Mouse (Mus musculus) ES-E14 (cell line): ENCODE results near the gene Pspn. TPM values are rescaled to one million over a fixed set of nuclear protein-coding genes. Genes with fewer than 3 reads are reported as not detected.
A peak's percentile ranks its signal among the peaks of the same experiment; 100 is the strongest.

Experiments used
- DNase-seq: peaks from one replicate; pipeline ENCODE4 v3.0.0-alpha.2; 2013; ENCODE audit warnings: low read depth, low spot score
- H3K27ac ChIP-seq: 2 replicates; pipeline ENCODE4 v1.5.1; 2012; ENCODE audit warnings: low read depth, mild to moderate bottlenecking, low read length, moderate library complexity, mixed read lengths; ENCODE audit not compliant: poor library complexity, insufficient read depth, severe bottlenecking
- H3K36me3 ChIP-seq: 2 replicates; pipeline ENCODE4 v1.6.1; 2012; ENCODE audit warnings: mild to moderate bottlenecking, low read length, moderate library complexity, mixed read lengths; ENCODE audit not compliant: control insufficient read depth, poor library complexity, insufficient read depth, severe bottlenecking
- H3K4me1 ChIP-seq, 2 experiments: fragments of 150-350 bp in 1 of 2; sonication (generic) in 1 of 2; 2 replicates each; pipeline ENCODE4 v1.6.1; 2012; ENCODE audit warnings: low read length in 2 of 2, mild to moderate bottlenecking in 1 of 2, mixed read lengths in 1 of 2; ENCODE audit not compliant: control insufficient read depth in 2 of 2, insufficient read depth in 2 of 2, poor library complexity in 1 of 2
- H3K4me3 ChIP-seq, 2 experiments: fragments of 150-350 bp in 1 of 2; sonication (generic) in 1 of 2; 2 replicates each; pipeline ENCODE4 v1.5.1; 2012; ENCODE audit warnings: low read length in 2 of 2, low read depth in 1 of 2, mild to moderate bottlenecking in 1 of 2, mixed read lengths in 1 of 2; ENCODE audit not compliant: insufficient read depth in 1 of 2, poor library complexity in 1 of 2, severe bottlenecking in 1 of 2
- H3K9ac ChIP-seq: 2 replicates; pipeline ENCODE4 v1.6.1; 2012; ENCODE audit warnings: low read depth, mild to moderate bottlenecking, low read length, mixed read lengths; ENCODE audit not compliant: poor library complexity, insufficient read depth, severe bottlenecking
- H3K9me3 ChIP-seq: fragments of 150-350 bp; sonication (generic); 2 replicates; pipeline ENCODE4 v1.6.1; 2012; ENCODE audit warnings: low read depth, mild to moderate bottlenecking, low read length; ENCODE audit not compliant: control insufficient read depth, insufficient read depth
- CHD2 ChIP-seq: IDR thresholded peaks from 2 replicates; pipeline ENCODE4 v1.6.1; 2014; ENCODE audit warnings: mild to moderate bottlenecking, low read depth, low read length, inconsistent platforms
- HCFC1 ChIP-seq: IDR thresholded peaks from 2 replicates; pipeline ENCODE4 v1.6.1; 2012; ENCODE audit warnings: low read length, inconsistent platforms, borderline replicate concordance; ENCODE audit not compliant: insufficient read depth
- MAFK ChIP-seq: IDR thresholded peaks from 2 replicates; pipeline ENCODE4 v1.6.1; 2014; ENCODE audit warnings: mild to moderate bottlenecking, low read depth, low read length, inconsistent platforms; ENCODE audit not compliant: insufficient read depth
- ZC3H11A ChIP-seq: IDR thresholded peaks from 2 replicates; pipeline ENCODE4 v1.6.1; 2012; ENCODE audit warnings: low read depth, mild to moderate bottlenecking, inconsistent platforms, low read length, borderline replicate concordance
- ZNF384 ChIP-seq: IDR thresholded peaks from 2 replicates; pipeline ENCODE4 v1.6.1; 2012; ENCODE audit warnings: low read depth, low read length, inconsistent platforms
- in situ Hi-C, 2 experiments: fragments of 600-800 bp; cut with MboI; formaldehyde crosslinking; loops; one replicate each; pipeline ENCODE4 v1.15.1; 2025; ENCODE audit warnings: low sequenced_read_pairs in 2 of 2, inconsistent platforms in 1 of 2; ENCODE audit not compliant: unreplicated experiment in 2 of 2
- total RNA-seq: library from RNA; depleted of rRNA; stranded (reverse); fragments of 300-350 nt; gene quantifications from 2 replicates; pipeline ENCODE4 v1.2.3, GENCODE M21; 2012; rRNA removed

Gene Pspn
- not detected in 2 replicates for total RNA-seq

- H3K36me3 ChIP-seq: peaks cover 41% of the 10 kb centered on the region
These were observed at the start of gene Pspn for GRCm38 (mm10) chr17:56999968-57000609. Pspn (minus strand) TSS chr17:57000018.

GRCm38 (mm10) chr17:57048816-57049215 lies 49.0 kb upstream of the Pspn start:
- no peak for DNase-seq
- Histone ChIP-seq H3K4me1 (peaks cover 0 to 4% of the 10 kb centered on the region in 2 experiments; a peak in 1 of 4 replicates), H3K4me3 (no peak overlapping the region), H3K9ac (no peak overlapping the region), H3K9me3 (no peaks in the 10 kb centered on the region), H3K36me3 (peaks cover 4% of the 10 kb centered on the region; the same call in 1 of the 2 replicates), H3K27ac (no peak overlapping the region)
- TF ChIP-seq MAFK: no peak
- no peak for TF ChIP-seq ZNF384
- TF ChIP-seq CHD2: no peak
- TF ChIP-seq HCFC1: no peak
- no peak for TF ChIP-seq ZC3H11A
- in situ Hi-C loops: no loop called here

More at GRCm38 (mm10) chr17:56999968-57000609, at the start of gene Pspn:
- Histone ChIP-seq H3K4me3 (no peak within 1 kb of the TSS), H3K9ac (no peak within 1 kb of the TSS), H3K9me3 (no peaks in the 10 kb centered on the region), H3K27ac (no peak within 1 kb of the TSS), H3K4me1 (peaks cover 0 to 7% of the 10 kb centered on the region in 2 experiments; a peak in 1 of 4 replicates)
- in situ Hi-C loops: no loop called here
- no peak for TF ChIP-seq MAFK
- no peak for TF ChIP-seq HCFC1
- no peak for TF ChIP-seq ZNF384
- no peak for TF ChIP-seq CHD2
- TF ChIP-seq ZC3H11A: no peak
- DNase-seq: no peak

- Histone ChIP-seq H3K27ac (no peak overlapping the region), H3K4me3 (peak overlapping the region in 1 of 2 experiments; percentile 30; a peak in 1 of 4 replicates), H3K4me1 (peaks cover 0 to 4% of the 10 kb centered on the region in 2 experiments; a peak in 1 of 4 replicates), H3K9me3 (no peaks in the 10 kb centered on the region), H3K36me3 (no peaks in the 10 kb centered on the region), H3K9ac (no peak overlapping the region)
- in situ Hi-C loops: no loop called here
- peak; percentile 99 for DNase-seq
- TF ChIP-seq ZNF384 (no peak), HCFC1 (no peak), MAFK (no peak), ZC3H11A (no peak), CHD2 (no peak)
These were observed 47.6 kb upstream of the Pspn start for GRCm38 (mm10) chr17:57047406-57047805.

GRCm38 (mm10) chr17:57041554-57041953 lies 41.7 kb upstream of the Pspn start, which contains the start of gene Slc25a41:
Slc25a41 (minus strand) TSS chr17:57041654.
- Histone ChIP-seq H3K4me3 (no peak within 1 kb of the TSS), H3K9me3 (no peaks in the 10 kb centered on the region), H3K9ac (no peak within 1 kb of the TSS), H3K27ac (no peak within 1 kb of the TSS), H3K36me3 (no peaks in the 10 kb centered on the region), H3K4me1 (peaks cover 0 to 7% of the 10 kb centered on the region in 2 experiments; a peak in 2 of 4 replicates)
- TF ChIP-seq MAFK: no peak
- no peak for TF ChIP-seq HCFC1
- TF ChIP-seq CHD2: no peak
- no peak for TF ChIP-seq ZNF384
- TF ChIP-seq ZC3H11A: no peak
- in situ Hi-C loops: no loop called here
- DNase-seq: no peak
